Mouse (Mus musculus) thymus, postnatal 25 days (tissue): ENCODE measurements around the gene Rad51b.

ENCODE experiments used
- DNase-seq: peaks from one replicate; pipeline ENCODE4 v3.0.0; 2022

The Rad51b gene

GRCm38 (mm10) chr12:79535532-79536437 lies 238.7 kb downstream of the Rad51b start:
- DNase-seq = no peak

- no peak for DNase-seq
Measured at GRCm38 (mm10) chr12:79540176-79540575, 243.1 kb downstream of the Rad51b start.

GRCm38 (mm10) chr12:79541581-79541980 lies 244.5 kb downstream of the Rad51b start:
- no peak for DNase-seq

GRCm38 (mm10) chr12:79545063-79545462 lies 248.0 kb downstream of the Rad51b start:
- DNase-seq = no peak

GRCm38 (mm10) chr12:79547556-79547955 lies 250.5 kb downstream of the Rad51b start:
- DNase-seq = no peak

- DNase-seq = no peak
Measured at GRCm38 (mm10) chr12:79548607-79549330, 251.7 kb downstream of the Rad51b start.

- no peak for DNase-seq
Measured at GRCm38 (mm10) chr12:79550049-79550682, 253.1 kb downstream of the Rad51b start.

- no peak for DNase-seq
Measured at GRCm38 (mm10) chr12:79551274-79551673, 254.2 kb downstream of the Rad51b start.

- DNase-seq = no peak
Measured at GRCm38 (mm10) chr12:79553056-79553455, 256.0 kb downstream of the Rad51b start.

GRCm38 (mm10) chr12:79557904-79558303 lies 260.8 kb downstream of the Rad51b start:
- DNase-seq = no peak

GRCm38 (mm10) chr12:79558711-79559110 lies 261.6 kb downstream of the Rad51b start:
- DNase-seq = no peak

- DNase-seq = no peak
Measured at GRCm38 (mm10) chr12:79559410-79560015, 262.4 kb downstream of the Rad51b start.

GRCm38 (mm10) chr12:79560084-79560699 lies 263.1 kb downstream of the Rad51b start:
- DNase-seq = no peak

- DNase-seq = no peak
Measured at GRCm38 (mm10) chr12:79560893-79561292, 263.8 kb downstream of the Rad51b start.

GRCm38 (mm10) chr12:79574159-79575040 lies 277.3 kb downstream of the Rad51b start:
- DNase-seq = peak; percentile 1

GRCm38 (mm10) chr12:79575041-79575541 lies 278.0 kb downstream of the Rad51b start:
- no peak for DNase-seq

- DNase-seq = no peak
Measured at GRCm38 (mm10) chr12:79577525-79577924, 280.4 kb downstream of the Rad51b start.

GRCm38 (mm10) chr12:79579018-79579585 lies 282.0 kb downstream of the Rad51b start:
- DNase-seq = no peak

- DNase-seq = no peak
Measured at GRCm38 (mm10) chr12:79579837-79580236, 282.8 kb downstream of the Rad51b start.

- DNase-seq = no peak
Measured at GRCm38 (mm10) chr12:79584556-79585307, 287.6 kb downstream of the Rad51b start.
